Mouse (Mus musculus): ENCODE data around the gene Rasal1.

Gene Rasal1

DNA sequence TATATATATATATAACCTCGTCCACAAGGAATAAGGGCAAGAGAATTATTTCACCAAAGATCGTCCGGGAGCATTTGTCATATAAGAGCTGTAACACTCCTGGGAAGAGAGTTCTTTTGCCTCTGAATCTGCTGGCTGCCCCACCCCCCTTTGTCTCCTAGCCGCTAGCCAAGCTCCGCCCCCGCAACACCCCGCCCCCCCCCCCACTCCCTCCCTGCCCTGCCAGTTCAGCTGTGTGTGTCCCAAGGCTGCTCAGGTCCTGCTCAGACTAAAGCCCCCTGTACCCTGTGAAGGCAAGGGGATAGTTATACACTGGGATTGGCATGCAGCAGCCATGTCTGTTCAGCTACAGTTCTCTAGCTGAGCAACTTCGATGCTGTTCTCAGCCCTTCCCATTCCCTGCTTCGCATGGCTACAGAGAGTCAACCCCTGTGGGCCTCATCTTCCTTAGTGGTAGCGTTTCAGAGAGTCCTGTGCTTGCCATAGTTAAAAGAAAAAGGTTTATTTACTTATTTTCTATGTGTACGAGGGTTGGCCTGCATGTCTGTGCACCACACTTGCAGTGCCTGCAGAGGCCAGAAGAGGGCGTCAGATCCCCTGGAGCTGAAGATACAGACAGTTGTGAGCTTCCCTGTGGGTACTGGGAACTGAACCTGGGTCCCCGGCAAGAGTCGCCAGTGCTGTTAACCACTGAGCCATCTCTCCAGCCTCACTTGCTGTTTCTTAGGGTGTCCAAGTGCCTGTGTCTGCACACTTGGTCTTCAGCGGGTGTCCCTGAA, 70.2 kb downstream of the Rasal1 start:
- DNase-seq (ENCODE audit: low read depth, low spot score) = no peak

DNA sequence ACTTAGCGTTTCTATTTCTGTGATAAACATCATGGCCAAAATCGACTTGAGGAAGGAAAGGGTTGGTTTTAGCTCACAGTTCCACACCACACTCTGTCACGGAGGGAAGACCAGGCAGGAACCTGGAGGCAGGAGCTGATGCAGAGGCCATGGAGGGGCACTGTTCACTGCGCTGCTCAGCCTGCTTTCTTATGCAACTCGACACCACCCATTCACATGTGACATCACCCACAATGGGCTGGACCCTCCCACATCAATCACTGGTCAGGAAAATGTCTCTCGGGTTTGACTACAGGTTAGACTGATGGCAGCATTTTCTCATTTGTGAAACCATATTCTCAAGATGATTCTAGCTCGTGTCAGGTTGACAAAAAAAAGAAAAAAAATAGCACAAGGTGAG, 72.4 kb downstream of the Rasal1 start:
- DNase-seq (ENCODE audit: low read depth, low spot score) = no peak

DNA sequence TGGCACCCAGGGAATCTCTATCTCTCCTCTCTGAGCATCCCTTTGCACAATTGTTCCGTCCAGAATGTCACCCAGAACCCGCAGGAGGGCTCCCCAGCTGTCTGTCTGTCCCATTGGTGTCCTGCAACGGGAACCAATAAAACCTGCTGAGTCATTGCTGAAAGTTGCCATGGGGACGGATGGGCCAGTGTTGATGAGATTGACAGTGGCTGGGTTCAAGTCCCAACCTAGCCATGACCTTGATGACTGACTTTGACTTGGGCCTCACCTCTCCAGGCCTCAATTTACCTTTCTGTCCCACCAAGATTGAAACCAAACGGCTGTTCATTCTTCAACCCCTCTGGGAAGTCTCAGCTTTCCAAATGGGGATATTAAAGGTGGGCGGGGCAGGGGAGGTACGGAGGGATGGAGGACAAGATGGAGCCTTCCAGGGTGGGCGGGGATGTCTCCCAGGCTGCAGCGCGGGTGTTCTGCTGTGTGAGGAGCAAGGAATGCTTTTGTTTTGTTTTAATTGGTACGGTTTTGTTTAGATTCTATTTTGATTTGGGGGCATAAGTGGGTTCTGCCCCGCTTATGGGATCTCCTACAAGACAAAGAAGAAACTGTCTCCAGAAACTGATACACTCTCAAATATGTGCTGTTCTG, 77.3 kb downstream of the Rasal1 start:
- no peak for DNase-seq (ENCODE audit: low read depth, low spot score)
